Mouse (Mus musculus): ENCODE data around the gene Stx17.

Gene Stx17

DNA sequence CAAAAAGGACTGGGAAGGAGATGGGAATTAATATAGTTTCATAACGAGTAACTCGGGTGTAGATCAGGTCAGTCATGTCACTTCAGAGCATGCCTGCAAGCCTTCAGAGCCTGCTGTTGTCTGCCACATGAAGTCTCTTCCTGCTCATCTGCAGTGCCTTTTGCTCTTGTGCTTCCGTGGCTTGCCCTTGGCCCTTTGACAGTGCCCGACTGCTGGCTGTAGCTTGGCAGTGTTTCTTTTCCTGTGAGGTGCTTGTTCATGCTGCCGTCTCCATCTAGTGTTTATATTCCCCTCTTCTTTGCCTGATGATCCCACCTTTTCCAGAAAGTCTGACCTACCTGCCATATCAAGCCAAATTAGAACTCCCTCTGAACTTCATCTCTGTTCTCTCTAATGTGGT, 39.1 kb downstream of the Stx17 start:
- DNase-seq (ENCODE audit: low read depth, low spot score), result no peak

GRCm38 (mm10) chr4:48175666-48176065, 51.0 kb downstream of the Stx17 start:
- DNase-seq (ENCODE audit: low read depth, low spot score), result no peak

- DNase-seq (ENCODE audit: low read depth, low spot score), result no peak
Measured at GRCm38 (mm10) chr4:48180922-48181321, 56.2 kb downstream of the Stx17 start.

DNA sequence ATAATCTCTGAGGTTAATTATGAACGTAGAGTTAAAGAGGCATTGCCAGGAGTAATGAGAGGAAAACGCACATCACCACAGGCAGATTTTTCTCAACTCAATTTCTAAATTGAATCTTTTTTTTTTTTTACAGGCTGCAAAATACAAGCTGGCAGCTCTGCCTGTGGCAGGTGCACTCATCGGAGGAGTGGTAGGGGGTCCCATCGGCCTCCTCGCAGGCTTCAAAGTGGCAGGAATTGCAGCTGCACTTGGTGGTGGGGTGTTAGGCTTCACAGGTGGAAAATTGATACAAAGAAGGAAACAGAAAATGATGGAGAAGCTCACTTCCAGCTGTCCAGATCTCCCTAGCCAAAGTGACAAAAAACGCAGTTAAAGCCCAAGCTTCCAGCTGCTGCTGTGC, 56.7 kb downstream of the Stx17 start:
- no peak for DNase-seq (ENCODE audit: low read depth, low spot score)

DNA sequence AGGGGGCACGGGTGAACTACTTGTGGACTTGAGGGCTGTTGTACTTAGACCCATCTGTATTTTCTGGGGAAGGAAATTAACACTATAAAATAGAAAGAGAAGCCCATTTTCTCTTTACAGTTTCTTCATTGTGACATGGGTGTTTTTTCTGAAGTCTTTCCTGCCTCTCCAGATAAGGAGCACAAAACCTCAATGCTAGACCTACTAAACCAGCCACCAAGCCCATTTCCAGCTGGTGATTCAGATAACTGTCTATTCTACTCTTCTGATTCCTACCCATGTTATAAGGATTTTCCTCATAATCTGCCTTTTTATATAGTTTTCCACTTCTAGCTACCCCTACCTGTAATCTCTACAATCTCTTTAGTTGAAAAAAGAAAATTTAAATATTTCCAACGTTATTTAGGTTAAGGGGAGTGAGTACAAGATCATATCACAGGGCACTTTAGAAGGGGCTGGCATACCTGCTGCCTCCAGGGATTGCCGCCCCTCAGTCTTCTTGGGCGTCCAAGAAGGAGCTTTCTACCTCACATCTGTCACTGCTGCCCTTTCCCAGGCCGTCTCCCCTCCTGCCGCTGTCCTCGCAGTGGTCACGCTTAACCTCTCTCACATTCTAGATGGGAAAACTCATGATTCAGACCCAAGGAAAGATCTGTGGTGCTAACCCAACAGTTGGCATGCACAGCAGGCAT, 57.5 kb downstream of the Stx17 start:
- no peak for DNase-seq (ENCODE audit: low read depth, low spot score)

- no peak for DNase-seq (ENCODE audit: low read depth, low spot score)
Measured at GRCm38 (mm10) chr4:48197925-48198324, 73.2 kb downstream of the Stx17 start.

- DNase-seq (ENCODE audit: low read depth, low spot score), result no peak
Measured at GRCm38 (mm10) chr4:48198447-48198846, 73.7 kb downstream of the Stx17 start.

DNA sequence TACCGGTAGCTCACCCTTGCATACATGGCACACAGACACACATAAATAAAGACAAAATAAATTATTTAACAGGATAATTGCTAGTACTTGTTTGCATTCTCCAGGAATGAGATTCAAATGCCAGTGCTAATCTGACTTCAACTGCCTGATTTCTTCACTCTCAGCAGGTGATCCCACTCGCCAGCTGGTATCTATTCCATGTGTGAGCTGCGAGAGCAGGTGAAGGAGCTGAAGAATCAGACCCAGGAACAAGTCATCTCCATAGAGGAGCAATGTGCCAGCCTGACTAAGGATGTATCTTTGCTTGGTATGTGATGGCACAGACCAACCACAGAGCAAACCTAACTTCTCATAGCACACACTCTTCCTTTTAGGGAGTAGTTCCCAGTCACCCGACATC, 78.8 kb downstream of the Stx17 start:
- DNase-seq (ENCODE audit: low read depth, low spot score), result no peak

- no peak for DNase-seq (ENCODE audit: low read depth, low spot score)
Measured at GRCm38 (mm10) chr4:48225173-48225572, 100.5 kb downstream of the Stx17 start.

DNA sequence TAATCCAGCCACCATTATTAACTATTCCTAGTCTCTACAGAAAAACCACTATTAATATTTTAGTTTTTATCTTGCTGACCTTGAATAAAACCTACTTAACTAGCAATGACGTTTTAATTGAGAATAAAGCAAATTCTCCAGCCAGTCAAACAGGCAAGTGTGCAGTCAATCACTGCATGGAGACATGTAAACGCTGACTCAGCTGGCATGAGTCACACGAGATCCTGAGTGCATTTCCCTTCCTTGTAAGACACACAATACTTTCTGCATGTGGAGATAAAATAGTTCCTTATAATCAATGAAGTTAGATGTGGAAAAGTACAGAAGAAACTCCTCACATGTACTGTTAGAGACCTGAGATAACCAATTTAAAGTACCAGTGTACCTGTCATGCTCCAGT, 100.9 kb downstream of the Stx17 start:
- DNase-seq (ENCODE audit: low read depth, low spot score), result no peak

- no peak for DNase-seq (ENCODE audit: low read depth, low spot score)
Measured at GRCm38 (mm10) chr4:48226800-48227199, 102.1 kb downstream of the Stx17 start.

Data from telencephalon, adult 2 months (tissue).